Mouse (Mus musculus) embryo, embryonic 10 days (tissue): Measurements from ENCODE around the gene Nnmt.

Source experiments
- DNase-seq: peaks from one replicate; pipeline ENCODE4 v3.0.0-alpha.2; 2015; ENCODE audit warnings: low spot score

The Nnmt gene

DNA sequence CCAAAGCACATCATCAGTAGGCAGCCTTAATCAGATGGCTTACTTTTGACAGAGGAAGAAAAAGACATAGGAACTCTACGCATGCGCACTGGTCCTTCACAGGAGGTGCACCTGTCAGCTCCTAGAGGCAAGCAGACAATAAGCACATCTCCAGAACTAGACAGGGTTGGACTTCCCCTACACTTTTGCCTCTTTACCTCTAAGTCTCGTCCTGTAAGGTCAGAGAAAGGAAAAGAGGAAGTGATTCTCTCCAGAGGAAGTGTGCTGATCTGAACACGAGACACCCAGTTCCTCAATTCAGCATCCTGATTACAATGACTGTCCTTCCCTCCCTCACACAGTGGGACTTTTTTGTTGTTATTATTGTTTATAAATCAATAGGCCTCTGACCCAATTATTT is 46.3 kb downstream of the Nnmt start:
- no peak for DNase-seq

GRCm38 (mm10) chr9:48549056-48549455 is 55.9 kb downstream of the Nnmt start:
- DNase-seq = no peak

DNA sequence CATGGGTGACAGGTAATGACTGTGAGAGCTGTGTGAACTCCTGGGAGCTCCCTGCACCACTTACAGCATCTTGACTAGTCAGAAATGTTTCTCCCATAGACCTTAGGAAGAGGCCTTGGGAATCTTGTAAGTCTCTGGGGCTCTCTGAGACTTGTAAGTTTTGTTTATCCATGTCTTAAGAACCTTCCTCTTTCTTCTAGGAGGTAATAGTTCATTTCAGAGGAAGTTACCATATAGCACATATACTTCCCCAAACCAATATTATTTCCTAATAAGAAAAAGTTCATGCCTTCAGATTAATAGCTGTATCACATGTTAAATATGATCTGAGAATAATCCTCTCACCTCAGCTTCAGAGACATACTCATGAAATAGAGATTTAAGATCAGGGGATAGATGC is 57.7 kb downstream of the Nnmt start:
- DNase-seq = no peak
